Mouse (Mus musculus) right cerebral cortex, postnatal 10 days (tissue): ENCODE results near the gene Susd6.

ENCODE experiments used
- DNase-seq, 2 experiments: peaks; one replicate each; pipeline ENCODE4 v3.0.0; 2021; ENCODE audit warnings: low spot score in 2 of 2

Gene Susd6

DNA sequence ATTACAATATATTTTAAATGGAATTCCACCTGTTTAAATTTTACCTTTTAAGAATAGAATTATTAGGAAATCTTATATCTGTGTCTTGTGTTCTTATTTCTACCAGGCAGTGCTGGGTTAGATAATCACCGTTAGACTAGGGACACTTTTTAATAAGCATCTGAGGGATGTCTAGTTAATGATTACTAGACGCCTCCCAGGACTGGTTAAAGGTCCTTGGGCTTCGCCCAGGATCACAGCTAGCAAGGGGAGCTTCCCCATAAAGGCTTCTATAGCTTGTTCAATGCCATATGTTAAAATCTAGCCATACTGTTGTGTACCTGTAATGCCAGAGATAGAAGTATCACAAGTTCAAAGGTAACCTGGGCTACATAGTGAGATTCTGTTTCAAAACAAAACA, 138.6 kb downstream of the Susd6 start:
- no peak for DNase-seq

DNA sequence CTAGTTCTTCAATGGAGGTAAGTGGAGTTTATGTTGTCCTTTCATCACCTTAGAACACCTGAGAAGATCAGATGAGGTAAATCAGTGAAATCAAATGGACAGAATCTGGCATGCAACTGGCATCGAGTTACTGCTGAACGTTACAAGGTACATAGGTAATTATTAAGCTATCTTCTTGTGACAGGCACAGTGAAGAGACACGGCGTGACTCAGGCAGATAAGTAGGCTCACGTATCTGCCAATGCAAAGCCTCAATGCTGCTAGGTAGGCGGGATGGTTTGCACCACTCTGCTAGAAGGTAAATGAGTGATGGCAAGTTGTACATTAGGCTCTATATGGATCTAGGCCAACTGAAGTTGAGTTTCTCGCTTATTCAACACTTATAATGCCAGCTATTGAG, 139.8 kb downstream of the Susd6 start:
- no peak for DNase-seq
